Mouse (Mus musculus): ENCODE measurements around the gene Sestd1. TPM values are rescaled to one million over a fixed set of nuclear protein-coding genes. Genes with fewer than 3 reads are reported as not detected.
A peak's percentile ranks its signal among the peaks of the same experiment; 100 is the strongest.

Gene Sestd1
- total RNA-seq, 2 experiments from 2014 or later: 15.8 to 21.1 TPM

GRCm38 (mm10) chr2:77175411-77175810, 105.0 kb downstream of the Sestd1 start:
- no peak for ATAC-seq (ENCODE audit: poor library complexity, severe bottlenecking)

GRCm38 (mm10) chr2:77174313-77174712, 106.1 kb downstream of the Sestd1 start:
- ATAC-seq (ENCODE audit: poor library complexity, severe bottlenecking): no peak

GRCm38 (mm10) chr2:77173821-77174220, 106.6 kb downstream of the Sestd1 start:
- ATAC-seq (ENCODE audit: poor library complexity, severe bottlenecking): no peak

GRCm38 (mm10) chr2:77173366-77173765, 107.0 kb downstream of the Sestd1 start:
- ATAC-seq (ENCODE audit: poor library complexity, severe bottlenecking): no peak

GRCm38 (mm10) chr2:77172241-77172671, 108.1 kb downstream of the Sestd1 start:
- no peak for ATAC-seq (ENCODE audit: poor library complexity, severe bottlenecking)

GRCm38 (mm10) chr2:77171444-77172240, 108.8 kb downstream of the Sestd1 start:
- no peak for ATAC-seq (ENCODE audit: poor library complexity, severe bottlenecking)

- ATAC-seq (ENCODE audit: poor library complexity, severe bottlenecking): no peak
These were observed 109.7 kb downstream of the Sestd1 start, which contains the start of gene Ccdc141 for GRCm38 (mm10) chr2:77170633-77171105. TSS of gene Ccdc141 (minus strand) at chr2:77170636.

- ATAC-seq (ENCODE audit: poor library complexity, severe bottlenecking): peak; percentile 76
These were observed 110.3 kb downstream of the Sestd1 start for GRCm38 (mm10) chr2:77169916-77170632.

GRCm38 (mm10) chr2:77169218-77169617, 111.2 kb downstream of the Sestd1 start:
- no peak for ATAC-seq (ENCODE audit: poor library complexity, severe bottlenecking)

GRCm38 (mm10) chr2:77168781-77169180, 111.6 kb downstream of the Sestd1 start:
- ATAC-seq (ENCODE audit: poor library complexity, severe bottlenecking): no peak

GRCm38 (mm10) chr2:77168081-77168685, 112.2 kb downstream of the Sestd1 start:
- ATAC-seq (ENCODE audit: poor library complexity, severe bottlenecking): no peak

- no peak for ATAC-seq (ENCODE audit: poor library complexity, severe bottlenecking)
These were observed 114.0 kb downstream of the Sestd1 start for GRCm38 (mm10) chr2:77166366-77166765.

GRCm38 (mm10) chr2:77164662-77165061, 115.7 kb downstream of the Sestd1 start:
- no peak for ATAC-seq (ENCODE audit: poor library complexity, severe bottlenecking)

- ATAC-seq (ENCODE audit: poor library complexity, severe bottlenecking): no peak
These were observed 117.0 kb downstream of the Sestd1 start for GRCm38 (mm10) chr2:77163381-77163780.

GRCm38 (mm10) chr2:77162135-77162534, 118.3 kb downstream of the Sestd1 start:
- no peak for ATAC-seq (ENCODE audit: poor library complexity, severe bottlenecking)

GRCm38 (mm10) chr2:77157546-77157945, 122.8 kb downstream of the Sestd1 start:
- no peak for ATAC-seq (ENCODE audit: poor library complexity, severe bottlenecking)

- ATAC-seq (ENCODE audit: poor library complexity, severe bottlenecking): no peak
These were observed 126.3 kb downstream of the Sestd1 start for GRCm38 (mm10) chr2:77154080-77154479.

GRCm38 (mm10) chr2:77151255-77151654, 129.1 kb downstream of the Sestd1 start:
- no peak for ATAC-seq (ENCODE audit: poor library complexity, severe bottlenecking)

GRCm38 (mm10) chr2:77149576-77149975, 130.8 kb downstream of the Sestd1 start:
- ATAC-seq (ENCODE audit: poor library complexity, severe bottlenecking): no peak

- no peak for ATAC-seq (ENCODE audit: poor library complexity, severe bottlenecking)
These were observed 132.2 kb downstream of the Sestd1 start for GRCm38 (mm10) chr2:77148215-77148614.

GRCm38 (mm10) chr2:77146968-77147367, 133.4 kb downstream of the Sestd1 start:
- no peak for ATAC-seq (ENCODE audit: poor library complexity, severe bottlenecking)
